Mouse (Mus musculus) thymus, adult 2 months (tissue): ENCODE measurements around the gene Kcnq1.

Experiments
- CTCF ChIP-seq: fragments of 200-500 bp; IDR thresholded peaks from 2 replicates; pipeline ENCODE4 v1.5.1; 2012; ENCODE audit warnings: mild to moderate bottlenecking, control low read depth, low read length, moderate library complexity, borderline replicate concordance; ENCODE audit not compliant: control insufficient read depth, poor library complexity, insufficient read depth; ENCODE audit errors: extremely low read depth
- POLR2A ChIP-seq: fragments of 200-500 bp; IDR thresholded peaks from 2 replicates; pipeline ENCODE4 v1.6.1; 2012; ENCODE audit warnings: mild to moderate bottlenecking, low read length, control low read depth, moderate library complexity; ENCODE audit not compliant: control insufficient read depth, poor library complexity, insufficient read depth; ENCODE audit errors: extremely low read depth

DNA sequence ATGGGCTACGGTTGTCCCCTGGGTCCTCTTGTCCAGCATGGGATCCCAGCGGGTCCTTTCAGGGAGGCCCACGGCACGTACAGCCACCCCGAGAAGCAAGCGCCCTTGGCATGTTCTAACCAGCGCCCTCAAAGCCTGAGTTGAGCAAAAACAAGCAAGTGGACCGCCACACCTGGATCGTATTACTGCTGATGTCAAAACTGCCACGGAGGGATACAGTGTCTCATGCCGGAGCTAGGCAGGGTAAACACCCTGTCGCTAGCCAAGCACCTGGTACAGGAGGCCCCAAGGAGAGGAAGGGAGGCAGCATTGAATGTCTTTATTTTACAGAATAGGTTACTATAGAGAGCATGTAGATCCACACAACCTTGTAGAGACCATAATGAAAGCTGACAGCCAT, 310.2 kb downstream of the Kcnq1 start:
- TF ChIP-seq POLR2A (no peak), CTCF (no peak)
